Mouse (Mus musculus) natural killer cell, adult 2 months (primary cell): ENCODE data around the gene Ifnar2.
A peak's percentile ranks its signal among the peaks of the same experiment; 100 is the strongest.

Experiments used
- DNase-seq, 2 experiments: peaks; one replicate each; pipeline ENCODE4 v3.0.0; 2022; ENCODE audit warnings: low spot score in 2 of 2

Ifnar2 gene

GRCm38 (mm10) chr16:91391421-91391820 lies 18.8 kb downstream of the Ifnar2 start, which contains the start of gene Gm21970:
TSS of gene Gm21970 (plus strand) at chr16:91391721.
- no peak for DNase-seq

GRCm38 (mm10) chr16:91394826-91395410 lies 22.3 kb downstream of the Ifnar2 start:
- DNase-seq, result no peak

DNA sequence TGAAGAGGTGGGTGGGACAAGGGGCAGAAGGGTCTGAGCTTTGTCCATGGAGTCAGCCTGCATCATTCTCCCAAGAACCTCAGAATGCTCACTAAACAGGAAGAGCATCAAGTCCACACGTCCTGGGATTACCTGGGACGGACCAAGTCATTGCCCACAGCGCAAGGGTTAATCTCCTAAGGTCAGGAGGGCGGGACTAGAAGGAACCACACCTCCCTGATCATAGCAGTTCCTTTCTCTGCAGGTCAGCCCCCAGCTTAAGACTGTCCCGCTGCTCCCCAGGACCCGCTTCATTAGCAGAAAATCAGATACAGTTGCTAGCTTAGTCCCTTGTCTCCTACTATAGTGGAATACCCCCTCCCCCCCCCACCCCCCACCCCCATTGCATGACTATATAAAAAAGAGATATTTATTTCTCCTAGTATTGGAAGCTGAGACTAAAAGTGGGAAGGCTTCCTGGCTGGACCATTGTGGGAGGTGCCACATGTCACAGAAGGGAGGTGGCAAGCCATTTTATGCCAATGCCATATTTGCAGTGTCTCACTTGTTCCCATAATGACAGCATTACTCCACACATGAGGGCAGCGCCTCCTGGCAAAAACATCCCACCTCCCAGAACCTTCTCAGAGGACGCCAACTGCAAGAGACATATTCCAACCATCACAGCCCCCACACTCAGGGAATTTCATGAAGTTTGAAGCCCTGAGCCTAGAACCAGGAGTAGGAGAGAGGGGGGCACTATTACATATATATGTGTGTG lies 23.2 kb downstream of the Ifnar2 start:
- no peak for DNase-seq

GRCm38 (mm10) chr16:91396844-91397537 lies 24.4 kb downstream of the Ifnar2 start:
- DNase-seq, result no peak

- DNase-seq, result peak in 1 of 2 experiments; percentile 49
Observed at GRCm38 (mm10) chr16:91398030-91398429, 25.4 kb downstream of the Ifnar2 start.

- DNase-seq, result no peak
Observed at GRCm38 (mm10) chr16:91398944-91399343, 26.4 kb downstream of the Ifnar2 start.

DNA sequence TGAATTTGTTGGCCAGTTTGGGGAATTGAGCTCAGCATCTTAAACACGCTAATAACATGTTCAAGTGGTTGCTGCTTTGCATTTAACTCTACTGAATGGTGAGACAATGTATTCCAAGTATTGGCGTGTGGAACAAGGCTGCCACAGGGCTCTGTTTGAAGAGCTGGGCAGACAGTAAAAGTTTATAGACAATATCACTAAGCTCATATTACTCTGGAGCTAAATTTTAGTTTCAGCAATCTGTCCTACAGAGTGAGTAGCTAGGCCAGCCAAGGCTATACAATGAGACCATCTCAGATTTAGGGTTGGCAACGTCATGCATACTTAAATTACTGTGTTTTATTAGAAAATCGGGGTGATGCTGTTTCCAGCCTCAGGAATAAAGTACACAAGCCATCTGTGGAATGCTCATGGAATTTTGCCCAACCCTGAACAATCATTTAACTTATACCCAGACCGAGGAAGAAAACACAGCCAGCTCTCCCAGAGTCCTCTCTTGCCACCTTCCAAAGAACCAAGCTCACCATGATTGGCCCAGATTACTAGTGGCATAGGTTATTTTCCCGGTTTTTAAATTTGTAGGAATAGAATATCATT lies 29.1 kb downstream of the Ifnar2 start:
- DNase-seq, result no peak

DNA sequence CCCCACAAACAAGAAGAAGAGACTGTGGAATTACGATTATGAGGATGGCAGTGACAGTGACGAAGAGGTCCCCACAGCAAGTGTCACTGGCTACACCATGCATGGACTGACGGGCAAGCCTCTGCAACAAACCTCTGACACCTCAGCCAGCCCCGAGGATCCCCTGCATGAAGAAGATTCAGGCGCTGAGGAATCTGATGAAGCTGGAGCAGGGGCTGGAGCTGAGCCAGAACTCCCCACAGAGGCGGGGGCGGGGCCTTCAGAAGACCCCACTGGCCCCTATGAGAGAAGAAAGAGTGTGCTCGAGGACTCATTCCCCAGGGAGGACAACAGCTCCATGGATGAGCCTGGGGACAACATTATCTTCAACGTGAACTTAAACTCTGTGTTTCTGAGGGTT lies 31.2 kb downstream of the Ifnar2 start:
- DNase-seq, result no peak

- no peak for DNase-seq
Observed at GRCm38 (mm10) chr16:91404187-91404586, 31.6 kb downstream of the Ifnar2 start.

DNA sequence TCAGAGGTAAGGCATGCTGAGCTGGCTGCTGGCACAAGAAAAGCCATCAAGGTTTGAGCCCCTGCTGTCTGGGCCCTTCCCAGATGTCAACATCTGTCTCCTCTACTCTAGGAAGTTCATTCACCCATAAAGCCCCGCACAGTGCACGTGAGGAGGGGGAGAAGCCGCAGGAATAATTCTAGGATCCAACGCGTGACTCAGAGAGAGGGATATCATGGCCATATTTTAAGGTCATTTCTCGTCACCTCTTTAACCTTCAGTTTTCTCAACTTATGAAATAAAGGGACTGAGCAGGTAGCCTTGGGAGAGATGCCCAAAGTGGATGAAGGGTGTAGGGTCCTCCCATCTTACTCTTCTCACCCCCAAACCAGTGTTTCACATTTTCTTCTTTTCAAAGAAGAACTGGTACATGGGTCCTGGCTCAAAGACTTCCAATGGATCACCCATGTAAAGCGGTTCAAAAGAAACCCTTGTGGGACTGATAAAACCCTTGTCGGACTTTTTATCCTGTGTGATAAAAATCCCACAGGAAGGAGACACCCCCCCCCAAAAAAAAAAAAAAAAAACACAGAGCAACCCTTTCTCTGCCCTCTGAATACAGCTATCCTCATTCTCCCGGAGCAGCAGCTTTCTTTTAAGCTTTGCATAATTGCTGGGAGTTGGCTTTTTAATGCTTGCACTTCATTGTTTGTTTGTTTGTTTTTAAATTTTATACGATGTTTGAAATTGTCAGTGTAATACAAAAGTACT lies 32.4 kb downstream of the Ifnar2 start:
- no peak for DNase-seq

- peak; percentile 81 to 88 for DNase-seq
Observed at GRCm38 (mm10) chr16:91405640-91406584, 33.3 kb downstream of the Ifnar2 start, which contains the start of gene Il10rb. TSS of gene Il10rb (plus strand) at chr16:91406164.

GRCm38 (mm10) chr16:91406585-91407220 lies 34.1 kb downstream of the Ifnar2 start:
- peak; percentile 58 to 74 for DNase-seq

- DNase-seq, result peak; percentile 47 to 48
Observed at GRCm38 (mm10) chr16:91413102-91413844, 40.7 kb downstream of the Ifnar2 start.

- no peak for DNase-seq
Observed at GRCm38 (mm10) chr16:91415391-91416189, 43.0 kb downstream of the Ifnar2 start.

DNA sequence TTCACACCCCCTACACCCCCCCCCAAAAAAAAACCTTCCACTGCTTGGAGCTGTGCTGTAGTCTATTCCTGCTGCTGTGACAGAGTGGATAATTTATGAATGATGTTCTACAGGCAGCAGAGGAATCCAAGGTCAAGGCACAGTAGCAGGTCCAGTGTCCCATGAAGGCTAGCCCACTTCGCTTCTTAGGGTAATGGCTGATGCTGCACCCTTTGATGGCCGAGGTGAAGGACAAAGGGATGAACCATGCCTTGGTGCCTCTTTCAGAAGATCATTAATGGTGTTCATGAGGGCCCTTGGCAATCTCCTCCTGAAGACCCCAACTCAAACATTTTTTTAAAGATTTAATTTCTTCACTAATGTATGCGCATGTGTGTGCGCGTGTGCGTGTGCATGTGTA lies 43.8 kb downstream of the Ifnar2 start:
- DNase-seq, result no peak

- DNase-seq, result peak in 1 of 2 experiments; percentile 68
Observed at GRCm38 (mm10) chr16:91416938-91417337, 44.4 kb downstream of the Ifnar2 start.

GRCm38 (mm10) chr16:91418531-91418930 lies 45.9 kb downstream of the Ifnar2 start:
- no peak for DNase-seq

GRCm38 (mm10) chr16:91425816-91426215 lies 53.2 kb downstream of the Ifnar2 start:
- DNase-seq, result no peak
